Mouse (Mus musculus) inflammation-experienced regulatory T-cells, adult 6 months (primary cell): ENCODE measurements around the gene Fam71a. TPM values are rescaled to one million over a fixed set of nuclear protein-coding genes. Genes with fewer than 3 reads are reported as not detected.
"Not testable (repeated sequence)": the region's sequence is repeated elsewhere in the genome, so short reads cannot be mapped to it uniquely, and the experiment has no call there.

Experiments used
- ATAC-seq: one replicate; pipeline ENCODE4 v1.8.0; 2017
- polyA plus RNA-seq, 3 experiments: library from polyadenylated mRNA; unstranded; fragments of 100-300 nt; shearing (Covaris generic); gene quantifications; one replicate each; pipeline ENCODE4 v1.2.1; 2017

Fam71a gene
- polyA plus RNA-seq, 3 experiments from 2014 or later: not detected

DNA sequence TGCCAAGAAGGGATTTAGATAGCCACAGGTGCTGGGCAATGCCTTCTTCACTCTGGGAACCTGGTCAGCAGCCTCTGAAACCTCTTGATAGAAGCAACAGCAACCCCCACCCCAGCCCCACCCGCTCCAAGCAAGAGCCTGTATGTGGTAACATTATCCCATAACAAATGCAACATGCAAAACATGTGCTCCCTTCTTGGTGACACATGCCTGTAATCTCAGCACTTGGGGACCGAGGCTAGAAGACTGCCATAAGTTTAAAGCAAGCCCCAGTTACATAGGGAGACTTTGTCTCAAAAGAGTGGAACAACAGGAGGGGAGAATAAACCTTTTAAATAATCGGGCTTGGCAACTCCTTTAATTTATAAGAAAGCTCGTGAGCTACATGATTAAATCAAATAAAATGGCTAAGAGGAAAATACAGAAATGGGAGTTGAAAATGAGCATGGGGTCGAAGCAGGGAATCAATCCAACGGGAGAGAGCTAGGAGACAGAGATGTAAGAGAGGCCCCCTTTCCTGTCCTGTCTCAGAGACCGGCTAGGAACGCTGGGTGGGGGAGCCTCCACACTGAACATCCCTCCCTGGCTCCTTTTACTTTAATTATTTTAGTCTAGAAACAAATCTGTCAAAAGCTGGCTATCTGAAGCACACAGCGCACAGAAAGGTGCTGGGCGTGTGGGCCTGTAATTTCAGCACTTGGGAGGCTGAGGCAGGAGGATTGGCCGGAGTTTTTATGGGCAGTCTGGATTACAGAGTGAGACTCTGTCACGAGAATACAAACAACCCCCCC, 17.0 kb upstream of the Fam71a start:
- ATAC-seq: no peak

DNA sequence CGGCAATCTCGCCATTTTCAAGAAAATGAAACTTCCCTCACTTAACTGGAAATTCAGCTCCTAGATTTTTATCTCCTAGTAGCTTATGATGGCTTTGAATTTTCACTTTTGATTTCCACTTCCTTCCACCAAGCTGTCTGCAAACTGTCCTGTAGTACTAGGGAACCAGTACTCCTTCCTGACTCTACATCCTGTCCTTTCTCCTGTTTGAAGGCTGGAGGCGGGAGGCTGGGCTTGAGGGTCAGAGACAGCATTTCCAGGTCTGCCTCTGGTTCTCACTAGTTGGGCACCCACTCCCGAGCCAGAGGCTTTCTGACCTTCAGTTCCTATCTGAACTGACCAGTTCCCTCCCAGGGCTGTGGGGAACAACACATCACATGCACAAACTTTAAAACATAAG, 15.8 kb upstream of the Fam71a start:
- ATAC-seq: no peak

- no peak for ATAC-seq
Measured at GRCm38 (mm10) chr1:191179846-191180245, 15.2 kb upstream of the Fam71a start.

GRCm38 (mm10) chr1:191178511-191179188, 14.0 kb upstream of the Fam71a start:
- ATAC-seq: no peak

- no peak for ATAC-seq
Measured at GRCm38 (mm10) chr1:191176887-191177286, 12.3 kb upstream of the Fam71a start.

GRCm38 (mm10) chr1:191172487-191172886, 7.9 kb upstream of the Fam71a start:
- ATAC-seq: no peak

DNA sequence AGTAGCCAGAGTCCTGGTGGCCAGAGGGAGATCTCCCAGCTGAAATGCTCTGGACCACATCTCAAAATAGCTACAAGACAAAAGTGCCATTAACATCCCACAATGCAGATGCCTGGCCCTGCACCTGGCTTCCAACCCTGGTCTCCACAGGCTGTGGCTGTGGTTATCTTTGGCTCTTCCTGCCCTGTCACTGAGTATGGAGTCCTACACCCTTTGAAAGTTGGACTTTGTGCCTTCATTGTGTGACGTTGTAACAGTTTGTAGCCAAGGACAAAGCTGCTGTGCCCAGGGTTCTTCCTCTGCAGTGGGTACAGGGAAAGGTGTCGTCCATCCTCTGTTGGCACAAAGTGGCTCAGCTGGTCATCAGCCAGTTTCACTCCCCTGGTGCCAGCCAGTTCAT, 5.8 kb upstream of the Fam71a start:
- ATAC-seq: no peak

GRCm38 (mm10) chr1:191166189-191166588, 1.6 kb upstream of the Fam71a start:
- no peak for ATAC-seq

DNA sequence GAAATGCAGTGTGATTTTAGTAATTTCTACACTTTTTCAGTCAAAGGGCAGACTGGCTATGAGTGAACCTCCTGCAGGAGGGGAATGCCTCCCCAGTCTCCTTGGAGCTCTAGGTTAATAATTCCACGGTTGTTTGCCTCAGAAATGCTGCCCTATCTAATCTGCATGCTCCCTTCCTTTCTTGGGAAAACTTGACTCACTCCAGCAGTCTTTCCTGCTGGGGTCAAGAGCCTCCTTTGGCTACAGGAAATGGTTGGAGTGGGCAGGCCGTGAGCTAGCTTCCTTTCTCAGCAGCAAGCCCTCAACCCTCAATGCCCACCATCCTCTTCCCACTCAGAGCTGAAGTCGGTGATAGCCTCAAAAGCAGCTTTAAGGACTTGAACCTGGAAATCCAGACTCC, 10.3 kb downstream of the Fam71a start:
- no peak for ATAC-seq

DNA sequence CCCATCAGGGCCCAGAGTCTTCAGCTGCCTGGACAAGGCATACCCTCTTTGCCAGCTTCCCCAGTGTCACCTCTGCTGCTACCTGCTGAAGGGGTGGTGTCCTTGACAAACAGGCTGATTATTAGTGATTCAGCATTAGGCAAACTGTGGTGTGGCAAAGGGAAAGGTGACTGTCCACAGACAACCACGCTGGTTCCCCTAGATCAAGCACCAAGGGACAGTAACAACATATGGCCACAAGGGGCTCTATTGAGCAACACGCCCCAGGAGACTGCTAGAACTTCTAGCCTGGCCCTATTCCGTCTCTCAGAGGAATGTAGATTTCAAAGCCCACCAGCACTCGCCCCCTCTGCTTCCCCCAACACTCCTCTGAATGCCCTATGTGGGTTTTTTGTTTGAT, 11.6 kb downstream of the Fam71a start:
- ATAC-seq: peak; percentile 84

DNA sequence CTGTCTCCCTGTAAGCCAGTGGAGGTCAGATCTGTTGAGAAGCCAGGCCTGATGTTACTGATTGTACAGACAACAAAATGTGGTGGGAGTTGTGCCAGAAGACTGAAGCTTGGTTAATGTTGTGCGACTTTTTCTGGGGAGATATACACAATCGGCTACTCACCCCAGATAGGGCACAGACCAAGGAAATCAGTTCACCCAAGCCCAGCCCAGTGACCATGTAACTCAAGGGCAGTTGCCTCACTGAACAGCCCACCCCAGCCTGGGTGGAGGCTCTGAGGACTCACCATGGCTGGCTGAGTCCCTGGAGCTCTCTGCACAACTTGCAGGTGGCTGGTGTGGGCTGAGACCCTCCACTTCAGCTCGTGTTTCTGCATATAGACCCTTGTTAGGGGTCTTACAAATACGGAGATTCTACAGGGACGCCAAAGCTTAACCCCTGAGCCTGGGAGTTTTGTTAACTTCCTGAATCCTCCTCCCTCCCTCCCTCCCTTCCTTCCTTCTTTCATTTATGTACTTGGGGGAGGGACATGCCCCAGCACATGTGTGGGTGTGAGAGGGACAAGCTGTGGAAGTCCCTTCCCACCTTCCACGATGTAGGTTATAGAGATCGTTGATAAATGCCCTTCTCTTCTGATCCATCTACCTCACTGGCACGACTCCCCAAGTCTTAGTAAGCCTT, 13.6 kb downstream of the Fam71a start:
- no peak for ATAC-seq

DNA sequence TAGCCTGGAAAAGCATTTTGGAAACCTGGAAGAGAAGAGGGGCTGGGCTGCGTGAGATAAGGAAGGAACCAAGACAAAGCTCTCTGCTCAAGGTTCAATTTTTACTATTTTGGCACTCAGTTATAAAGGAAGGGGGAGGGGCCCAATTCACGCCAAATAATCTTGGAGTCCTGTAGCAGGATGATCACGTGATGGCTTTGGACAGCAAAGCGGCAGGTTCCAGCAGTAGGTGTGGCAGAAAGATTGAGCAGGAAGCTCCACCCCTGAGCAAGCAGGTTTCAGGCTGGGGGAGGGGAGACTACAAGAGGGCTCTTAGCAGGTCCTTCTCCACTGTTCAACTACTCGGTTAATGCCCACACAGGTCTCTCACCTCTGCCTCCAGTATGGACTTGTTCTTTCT, 15.1 kb downstream of the Fam71a start:
- not testable (repeated sequence) for ATAC-seq

DNA sequence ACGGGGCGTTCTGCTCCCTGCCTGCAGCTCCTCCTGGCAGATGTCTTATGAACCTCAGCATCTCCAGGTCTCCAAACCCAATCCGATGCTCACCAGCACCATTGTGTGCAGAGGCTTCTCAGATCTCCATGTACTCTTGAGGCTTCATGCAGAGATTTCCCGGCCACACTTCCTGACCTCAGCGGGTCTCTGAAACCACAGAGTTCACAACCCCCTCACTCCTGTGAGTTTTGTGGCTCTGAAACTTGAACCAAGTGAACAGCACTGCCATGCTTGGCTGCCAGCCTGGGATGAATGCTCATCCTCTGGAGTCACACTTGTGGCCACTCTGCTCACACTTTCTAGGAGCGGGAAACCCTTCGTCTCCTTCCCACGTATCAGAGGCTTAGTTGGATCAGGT, 23.6 kb downstream of the Fam71a start:
- no peak for ATAC-seq

GRCm38 (mm10) chr1:191138874-191139495, 25.6 kb downstream of the Fam71a start:
- no peak for ATAC-seq

- ATAC-seq: no peak
Measured at GRCm38 (mm10) chr1:191138436-191138835, 26.2 kb downstream of the Fam71a start.

GRCm38 (mm10) chr1:191135406-191135805, 29.2 kb downstream of the Fam71a start:
- ATAC-seq: no peak

DNA sequence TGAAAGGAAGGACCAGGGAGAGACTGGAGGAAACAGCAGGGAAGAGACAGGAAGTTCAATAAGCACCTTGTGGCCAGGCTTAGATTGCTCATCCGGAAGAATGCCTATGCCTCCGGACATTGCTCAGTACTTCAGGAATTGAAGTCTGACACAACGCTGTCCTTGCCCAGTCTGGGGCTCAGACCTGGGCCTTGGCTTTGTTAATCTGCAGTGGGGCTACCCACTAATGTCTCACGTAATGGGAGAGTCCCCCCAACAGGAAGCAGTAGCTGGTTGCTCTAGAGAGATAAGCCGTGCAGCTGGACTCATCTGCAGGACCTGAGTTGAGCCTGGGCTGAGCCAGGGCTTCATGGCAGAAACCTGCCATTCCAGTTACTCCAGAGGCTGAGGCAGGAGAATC, 31.7 kb downstream of the Fam71a start:
- no peak for ATAC-seq

GRCm38 (mm10) chr1:191132240-191132639, 32.4 kb downstream of the Fam71a start:
- ATAC-seq: no peak

DNA sequence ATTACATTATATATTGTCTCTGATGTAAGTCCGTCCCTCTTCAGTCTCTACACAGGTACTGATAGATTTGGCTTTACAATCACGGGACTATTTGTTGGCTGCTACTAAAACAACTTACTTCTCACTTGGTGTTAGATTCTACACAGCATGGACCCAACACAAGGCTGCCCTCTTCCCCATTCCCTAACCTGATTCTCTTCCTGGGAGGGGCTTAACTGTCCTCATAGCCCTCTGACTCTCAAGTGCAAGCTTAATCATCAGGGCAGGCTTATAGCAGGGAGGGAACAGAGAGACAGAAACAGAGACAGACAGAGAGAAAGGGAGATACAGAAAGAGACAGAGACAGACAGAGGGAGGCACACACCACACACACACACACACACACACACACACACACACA, 32.9 kb downstream of the Fam71a start:
- no peak for ATAC-seq

- ATAC-seq: peak; percentile 91
Measured at GRCm38 (mm10) chr1:191125811-191126638, 38.6 kb downstream of the Fam71a start.

DNA sequence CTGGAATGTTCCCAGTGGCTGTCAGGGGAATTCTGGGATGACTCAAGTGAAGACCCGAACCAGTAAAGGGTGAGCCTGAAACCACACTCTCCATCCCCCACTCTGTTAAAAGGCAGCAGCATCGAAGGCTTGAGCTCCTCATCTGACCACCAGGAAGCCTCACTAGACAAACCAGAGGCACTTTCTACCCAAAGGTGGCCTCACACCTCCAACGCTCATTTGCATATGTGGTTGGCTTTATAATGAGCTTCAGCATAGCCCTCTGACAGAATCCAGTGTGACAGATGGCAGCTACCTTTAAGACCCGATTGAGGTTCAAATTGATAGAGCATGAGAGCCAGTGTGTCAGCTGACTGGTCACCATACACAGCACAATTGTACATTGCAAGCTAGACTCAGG, 40.3 kb downstream of the Fam71a start:
- no peak for ATAC-seq

DNA sequence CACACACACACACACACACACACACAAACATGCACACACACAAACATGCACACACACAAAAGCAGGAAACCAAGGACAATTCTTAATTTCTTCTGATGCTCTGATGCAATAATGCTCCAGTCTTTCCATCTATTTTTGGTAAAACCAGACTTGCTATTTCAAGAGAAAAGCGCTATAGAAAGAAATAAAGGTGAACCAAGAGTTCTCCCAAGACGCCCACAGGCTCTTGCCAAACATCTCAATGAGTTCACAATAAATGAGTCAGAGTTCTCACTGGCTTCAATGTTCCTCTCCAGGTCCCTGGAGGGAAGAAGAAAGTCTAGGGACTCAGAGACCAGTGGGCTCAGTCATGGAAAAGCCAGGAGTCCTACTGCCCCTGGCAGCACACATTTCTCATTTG, 40.9 kb downstream of the Fam71a start:
- ATAC-seq: no peak
